Mouse (Mus musculus) ES-Bruce4 (cell line): ENCODE measurements at regions not wholly inside any gene's neighbourhood (a gene's known extent, or its start where the extent isn't known, plus 50 kb on each side); places are given as distances from the start of the nearest gene placed in this dataset.

Source experiments
- CTCF ChIP-seq: IDR thresholded peaks from one replicate; pipeline ENCODE4 v1.8.1; 2011; ENCODE audit warnings: low read depth, low read length
- POLR2A ChIP-seq: IDR thresholded peaks from one replicate; pipeline ENCODE4 v1.8.1; 2011; ENCODE audit warnings: low read length; ENCODE audit not compliant: insufficient read depth

DNA sequence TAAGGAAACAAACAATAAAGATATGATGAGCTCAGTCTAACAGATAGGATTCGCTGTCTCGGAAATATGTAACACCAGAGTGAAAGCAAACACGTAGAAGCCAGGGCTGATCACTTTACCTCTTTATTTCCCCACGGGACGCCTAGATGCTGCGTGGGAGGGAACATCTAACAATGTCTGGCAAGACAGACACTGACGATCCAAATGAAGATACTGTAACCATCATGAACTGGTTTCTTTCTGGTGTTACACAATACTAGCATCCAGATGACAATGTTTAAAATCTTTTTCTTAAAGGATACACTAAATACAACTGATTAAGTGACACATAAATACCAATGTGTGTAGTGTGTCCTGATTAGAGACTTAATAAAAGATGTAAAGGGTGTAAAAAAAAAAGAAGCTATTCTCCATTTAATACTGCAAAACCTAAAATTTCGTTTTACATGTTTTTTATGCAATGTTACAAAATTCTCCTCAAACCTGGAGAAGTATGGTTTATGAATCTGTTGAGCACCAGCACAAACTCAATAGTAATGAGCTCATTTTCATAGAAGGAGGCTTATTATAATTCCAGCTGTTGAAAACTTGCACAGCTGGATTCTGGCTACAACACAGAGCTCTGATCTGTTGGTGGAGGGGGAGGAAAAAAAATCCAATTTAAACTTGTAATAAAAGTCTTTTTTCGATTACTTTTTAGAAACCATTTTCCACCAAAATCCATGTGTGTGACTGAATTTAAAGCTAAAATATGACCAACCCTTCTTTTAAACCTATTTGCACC, 148.5 kb upstream of the Fn1 start:
- no peak for TF ChIP-seq POLR2A
- TF ChIP-seq CTCF: no peak
